Mouse (Mus musculus): ENCODE results near the gene Smoc1.

DNA sequence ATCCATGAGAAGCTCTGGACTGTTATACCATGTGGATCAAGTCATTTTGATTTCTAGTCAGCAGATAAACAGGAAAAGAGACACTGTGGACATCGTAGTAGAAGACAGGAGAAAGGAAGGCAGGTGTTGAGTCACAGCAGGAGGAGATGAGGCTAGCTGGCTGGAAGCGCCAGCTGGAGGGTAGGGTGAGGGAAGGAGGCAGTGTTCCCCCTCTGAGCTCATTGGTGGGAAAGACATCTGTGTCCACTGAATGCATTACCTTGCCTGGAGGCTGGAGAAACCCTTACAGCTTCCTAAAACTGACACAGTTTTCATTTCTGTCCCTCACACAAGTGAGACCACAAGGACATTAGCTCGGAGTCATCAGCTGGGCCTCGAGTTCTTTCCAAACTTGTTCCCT is 192.7 kb downstream of the Smoc1 start:
- no peak for TF ChIP-seq POLR2A (IDR thresholded peaks at IDR 0.05; ENCODE audit: control insufficient read depth, extremely low read depth, insufficient read depth, low read length, poor library complexity)
- no peak for TF ChIP-seq CTCF (IDR thresholded peaks at IDR 0.05; ENCODE audit: borderline replicate concordance, control insufficient read depth, extremely low read depth, insufficient read depth, low read length, poor library complexity)

Measured in thymus, adult 2 months (tissue).